Mouse (Mus musculus) CH12.LX (cell line): Measurements from ENCODE around the gene Gatm. TPM values are rescaled to one million over a fixed set of nuclear protein-coding genes. Genes with fewer than 3 reads are reported as not detected.

Experiments
- DNase-seq: peaks from one replicate; pipeline ENCODE4 v3.0.0-alpha.2; 2013; ENCODE audit errors: extremely low read depth
- H3K27ac ChIP-seq: 2 replicates; pipeline ENCODE4 v1.5.1; 2012; ENCODE audit warnings: low read depth, mild to moderate bottlenecking, control low read depth, moderate library complexity; ENCODE audit not compliant: insufficient read depth
- H3K27me3 ChIP-seq: replicated peaks from 2 replicates; pipeline ENCODE3; 2012; ENCODE audit warnings: inconsistent platforms
- H3K36me3 ChIP-seq, 2 experiments: replicated peaks in 1 of 2; 2 replicates each; pipeline versions ENCODE3 to v1.6.1; 2012; ENCODE audit warnings: inconsistent platforms in 1 of 2, low read length in 1 of 2, mild to moderate bottlenecking in 1 of 2, mixed read lengths in 1 of 2, moderate library complexity in 1 of 2; ENCODE audit not compliant: control insufficient read depth in 1 of 2, insufficient read depth in 1 of 2
- H3K4me1 ChIP-seq, 2 experiments: 2 replicates each; pipeline ENCODE4 v1.6.1; 2012; ENCODE audit warnings: inconsistent platforms in 1 of 2, moderate library complexity in 1 of 2; ENCODE audit not compliant: insufficient read depth in 2 of 2, control insufficient read depth in 1 of 2
- H3K4me2 ChIP-seq: 2 replicates; pipeline ENCODE4 v1.6.1; 2012; ENCODE audit warnings: low read depth, mild to moderate bottlenecking, control low read depth; ENCODE audit not compliant: poor library complexity, insufficient read depth, severe bottlenecking
- H3K4me3 ChIP-seq, 3 experiments: fragments of 150-350 bp in 1 of 3; sonication (generic) in 1 of 3; replicated peaks in 1 of 3; 2 replicates each; pipeline versions ENCODE3 to v1.5.1; 2011 to 2012; ENCODE audit warnings: low read depth in 2 of 3, low read length in 2 of 3, mild to moderate bottlenecking in 2 of 3, moderate library complexity in 2 of 3, control low read depth in 1 of 3, improper control_type of control experiment in 1 of 3, inconsistent platforms in 1 of 3, mixed read lengths in 1 of 3; ENCODE audit not compliant: poor library complexity in 1 of 3
- H3K79me2 ChIP-seq: replicated peaks from 2 replicates; pipeline ENCODE4 v1.6.1; 2012; ENCODE audit warnings: mild to moderate bottlenecking, moderate library complexity; ENCODE audit not compliant: control insufficient read depth, poor library complexity, insufficient read depth, severe bottlenecking; ENCODE audit errors: extremely low read depth
- H3K9ac ChIP-seq: 2 replicates; pipeline ENCODE4 v1.6.1; 2012; ENCODE audit warnings: low read depth, mild to moderate bottlenecking, control low read depth, moderate library complexity; ENCODE audit not compliant: insufficient read depth
- H3K9me3 ChIP-seq: replicated peaks from 2 replicates; pipeline ENCODE3; 2012; ENCODE audit warnings: low read length, inconsistent platforms, mixed read lengths
- BHLHE40 ChIP-seq: IDR thresholded peaks from 2 replicates; pipeline ENCODE4 v1.6.1; 2011; ENCODE audit warnings: mild to moderate bottlenecking, low read depth, low read length, improper control_type of control experiment
- CHD1 ChIP-seq: IDR thresholded peaks from 2 replicates; pipeline ENCODE4 v1.6.1; 2012; ENCODE audit warnings: low read depth, low read length, improper control_type of control experiment, inconsistent platforms
- E2F4 ChIP-seq: IDR thresholded peaks from 2 replicates; pipeline ENCODE4 v1.6.1; 2011; ENCODE audit warnings: low read depth, low read length, improper control_type of control experiment; ENCODE audit not compliant: insufficient replicate concordance
- EP300 ChIP-seq: IDR thresholded peaks from 2 replicates; pipeline ENCODE4 v1.6.1; 2011; ENCODE audit warnings: low read length, improper control_type of control experiment
- GABPA ChIP-seq: IDR thresholded peaks from 2 replicates; pipeline ENCODE4 v1.6.1; 2012; ENCODE audit warnings: low read depth, low read length, improper control_type of control experiment, inconsistent platforms; ENCODE audit not compliant: insufficient replicate concordance
- IRF4 ChIP-seq: IDR thresholded peaks from 2 replicates; pipeline ENCODE4 v1.6.1; 2014; ENCODE audit warnings: low read depth, mild to moderate bottlenecking, inconsistent platforms, low read length, improper control_type of control experiment
- JUN ChIP-seq: IDR thresholded peaks from 2 replicates; pipeline ENCODE4 v1.6.1; 2011; ENCODE audit warnings: low read depth, mild to moderate bottlenecking, low read length, improper control_type of control experiment, moderate library complexity; ENCODE audit not compliant: insufficient read depth
- KAT2A ChIP-seq: IDR thresholded peaks from 2 replicates; pipeline ENCODE4 v1.6.1; 2012; ENCODE audit warnings: low read length, improper control_type of control experiment, inconsistent platforms; ENCODE audit not compliant: insufficient replicate concordance
- MAX ChIP-seq: IDR thresholded peaks from 2 replicates; pipeline ENCODE4 v1.6.1; 2011; ENCODE audit warnings: low read length, improper control_type of control experiment
- MEF2A ChIP-seq: IDR thresholded peaks from 2 replicates; pipeline ENCODE4 v1.6.1; 2014; ENCODE audit warnings: low read depth, mild to moderate bottlenecking, inconsistent platforms, low read length, improper control_type of control experiment, borderline replicate concordance
- MXI1 ChIP-seq: IDR thresholded peaks from 2 replicates; pipeline ENCODE4 v1.6.1; 2011; ENCODE audit warnings: mild to moderate bottlenecking, low read depth, low read length, improper control_type of control experiment
- MYC ChIP-seq: IDR thresholded peaks from 2 replicates; pipeline ENCODE4 v1.6.1; 2011; ENCODE audit warnings: low read depth, mild to moderate bottlenecking, improper control_type of control experiment, low read length
- NRF1 ChIP-seq: IDR thresholded peaks from 2 replicates; pipeline ENCODE4 v1.6.1; 2014; ENCODE audit warnings: low read depth, mild to moderate bottlenecking, inconsistent platforms, low read length, improper control_type of control experiment, moderate library complexity
- PAX5 ChIP-seq: IDR thresholded peaks from 2 replicates; pipeline ENCODE4 v1.6.1; 2012; ENCODE audit warnings: low read length, inconsistent platforms, mixed read lengths
- RCOR1 ChIP-seq: conservative IDR thresholded peaks from 2 replicates; pipeline ENCODE4 v1.6.1; 2012; ENCODE audit warnings: low read depth, mild to moderate bottlenecking, inconsistent platforms, low read length, improper control_type of control experiment
- SIN3A ChIP-seq: IDR thresholded peaks from 2 replicates; pipeline ENCODE4 v1.6.1; 2012; ENCODE audit warnings: low read length, improper control_type of control experiment, inconsistent platforms
- TBP ChIP-seq: conservative IDR thresholded peaks from 2 replicates; pipeline ENCODE4 v1.6.1; 2011; ENCODE audit warnings: low read depth, low read length, improper control_type of control experiment
- TCF12 ChIP-seq: IDR thresholded peaks from 2 replicates; pipeline ENCODE4 v1.6.1; 2014; ENCODE audit warnings: low read depth, mild to moderate bottlenecking, inconsistent platforms, low read length, improper control_type of control experiment
- USF2 ChIP-seq: conservative IDR thresholded peaks from 2 replicates; pipeline ENCODE4 v1.6.1; 2011; ENCODE audit warnings: low read depth, low read length, improper control_type of control experiment
- ZC3H11A ChIP-seq: IDR thresholded peaks from 2 replicates; pipeline ENCODE4 v1.6.1; 2012; ENCODE audit warnings: low read depth, mild to moderate bottlenecking, inconsistent platforms, low read length, improper control_type of control experiment
- ZNF384 ChIP-seq: IDR thresholded peaks from 2 replicates; pipeline ENCODE4 v1.6.1; 2012; ENCODE audit warnings: low read depth, low read length, improper control_type of control experiment, inconsistent platforms
- dilution Hi-C: fragments of 300-500 bp; cut with MboI; formaldehyde crosslinking; loops from 2 replicates; pipeline ENCODE4 v1.14.3; 2020; ENCODE audit warnings: low sequenced_read_pairs; ENCODE audit not compliant: extremely low pct_unique_long_range_greater_than_20kb, extremely low pct_ligation_motif_present
- in situ Hi-C: fragments of 300-500 bp; cut with MboI; formaldehyde crosslinking; loops from 3 replicates; pipeline ENCODE4 v1.14.3; 2019; ENCODE audit warnings: low sequenced_read_pairs, low pct_ligation_motif_present, low pct_unique_long_range_greater_than_20kb, mixed read lengths
- polyA plus RNA-seq: library from polyadenylated mRNA; unstranded; fragments of >175 nt; gene quantifications from 2 replicates; pipeline ENCODE4 v1.2.1, GENCODE M21; 2012; ENCODE audit warnings: low read depth; ENCODE audit not compliant: insufficient read length
- total RNA-seq, 2 experiments: library from RNA; depleted of rRNA; stranded (reverse); fragments of 300-350 nt in 1 of 2; fragments of >200 nt in 1 of 2; gene quantifications; 2 replicates each; pipeline ENCODE4 v1.2.3; 2012 to 2014

The Gatm gene
- total and polyA plus RNA-seq, 3 experiments = 13.0 to 46.0 (median 23.3) TPM

GRCm38 (mm10) chr2:122652096-122653084, 41.3 kb upstream of the Gatm start (continued):
- TF ChIP-seq JUN (peak; percentile 80), NRF1 (no peak)

DNA sequence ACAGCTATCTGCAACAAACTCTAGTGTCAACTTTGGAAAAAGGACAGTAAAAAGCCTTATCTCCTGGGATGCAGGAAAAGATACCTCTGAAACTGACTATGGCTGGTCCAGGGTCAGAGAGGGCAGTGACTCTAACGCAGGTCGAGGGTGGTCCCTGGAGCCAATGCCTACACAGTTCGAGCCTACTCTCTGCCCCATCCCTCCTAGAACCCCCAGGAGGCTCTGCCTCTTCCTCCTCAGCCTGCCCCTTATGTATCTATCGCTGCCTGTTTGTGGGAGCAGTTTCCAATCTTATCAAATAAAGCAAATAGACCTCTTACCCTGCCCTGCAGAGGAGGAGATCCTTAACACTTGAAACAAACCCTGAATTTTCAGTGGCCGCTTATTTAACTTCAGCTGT, 27.6 kb upstream of the Gatm start:
- dilution Hi-C loops (no loop called here), in situ Hi-C loops (loop anchor here (10.0 kb wide), 1 partner anchor 116 kb away; no protein-coding TSS in a partner anchor)
- no peak for DNase-seq
- H3K36me3 ChIP-seq = peaks cover 14 to 19% of the 10 kb centered on the region in 2 experiments
- peaks cover 2% of the 10 kb centered on the region for H3K27me3 ChIP-seq
- peak overlapping the region; percentile 93 for H3K9ac ChIP-seq
- no peak overlapping the region for H3K27ac ChIP-seq
- H3K79me2 ChIP-seq = no peaks in the 10 kb centered on the region
- H3K4me2 ChIP-seq = peak overlapping the region; percentile 99
- peaks cover 0 to 10% of the 10 kb centered on the region in 2 experiments; a peak in 1 of 4 replicates for H3K4me1 ChIP-seq
- no peak for TF ChIP-seq BHLHE40
- TF ChIP-seq USF2 = no peak
- TF ChIP-seq MAX = no peak
- no peak for TF ChIP-seq MYC
- TF ChIP-seq MEF2A = no peak
- TF ChIP-seq E2F4 = no peak
- no peak for TF ChIP-seq GABPA
- TF ChIP-seq TBP = no peak
- H3K9me3 ChIP-seq = no peaks in the 10 kb centered on the region
- H3K4me3 ChIP-seq = peak overlapping the region; percentile 4 to 73 (median 64)

DNA sequence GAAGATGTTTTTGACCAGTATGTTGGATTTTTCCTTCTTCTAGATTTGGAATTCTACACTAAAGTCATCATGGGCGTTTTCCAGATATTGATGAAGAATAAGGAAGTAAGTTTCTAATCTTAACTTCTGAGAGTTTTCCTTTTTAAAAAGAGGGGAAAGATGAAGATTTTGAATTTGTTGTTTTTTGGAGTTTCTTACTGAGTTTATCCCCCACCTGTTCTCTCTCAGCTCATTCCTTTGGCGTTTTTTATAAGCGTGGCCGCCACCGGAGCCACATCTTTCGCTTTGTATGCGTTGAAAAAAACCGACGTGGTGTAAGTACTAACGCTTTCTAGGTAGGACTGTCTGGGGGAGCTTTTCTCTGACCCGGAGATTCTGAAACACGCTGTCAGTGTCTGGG, 26.9 kb upstream of the Gatm start:
- Histone ChIP-seq H3K9ac (peak overlapping the region; percentile 93), H3K27ac (no peak overlapping the region), H3K9me3 (no peaks in the 10 kb centered on the region), H3K4me2 (peak overlapping the region; percentile 68; the same call in 1 of the 2 replicates), H3K79me2 (no peaks in the 10 kb centered on the region), H3K36me3 (peaks cover 20 to 25% of the 10 kb centered on the region in 2 experiments), H3K4me1 (peaks cover 0 to 10% of the 10 kb centered on the region in 2 experiments; a peak in 1 of 4 replicates)
- dilution Hi-C loops (no loop called here), in situ Hi-C loops (loop anchor here (10.0 kb wide), 1 partner anchor 117 kb away; no protein-coding TSS in a partner anchor)
- no peak for DNase-seq
- TF ChIP-seq ZNF384 (peak; percentile 53; the same call in 1 of the 2 replicates), KAT2A (0 out of 2 replicates have a peak, but pooled peaks have one; percentile 35), TBP (0 out of 2 replicates have a peak, but pooled peaks have one; percentile 44), PAX5 (no peak), MXI1 (0 out of 2 replicates have a peak, but pooled peaks have one; percentile 21), TCF12 (no peak), CHD1 (peak; percentile 65), ZC3H11A (no peak), EP300 (peak; percentile 42), MAX (0 out of 2 replicates have a peak, but pooled peaks have one; percentile 19), RCOR1 (0 out of 2 replicates have a peak, but pooled peaks have one; percentile 26), SIN3A (peak; percentile 64), MYC (no peak), IRF4 (no peak)
- TF ChIP-seq, all 38 proteins: peak for 9
- Histone ChIP-seq H3K4me3 (peak overlapping the region; percentile 44 to 65 (median 64)), H3K27me3 (peaks cover 2% of the 10 kb centered on the region)
